Mouse (Mus musculus): ENCODE data around the gene Cfdp1. TPM values are rescaled to one million over a fixed set of nuclear protein-coding genes. Genes with fewer than 3 reads are reported as not detected.

The Cfdp1 gene
- 0.20 and 0.54 TPM in 2 replicates for polyA plus RNA-seq (2012; rRNA removed; ENCODE audit: low replicate concordance)

GRCm38 (mm10) chr8:111853861-111854501 lies at the start of gene Cfdp1:
Cfdp1 (minus strand) TSS chr8:111854291.

GRCm38 (mm10) chr8:111876355-111876948 lies 22.4 kb upstream of the Cfdp1 start, which contains the start of gene Tmem170:
Tmem170 (minus strand) TSS chr8:111876750.

GRCm38 (mm10) chr8:111743792-111744696 lies 110.0 kb downstream of the Cfdp1 start, which contains the start of gene Bcar1:
Bcar1 (minus strand) TSS chr8:111743809.

Other genes with a start within 250 kb of the Cfdp1 start
- gene Ldhd, start 223.9 kb downstream of the Cfdp1 start, polyA plus RNA-seq (2012; rRNA removed; ENCODE audit: low replicate concordance) = 4.1 and 13.0 TPM in 2 replicates
- 1.4 and 3.8 TPM in 2 replicates for gene Zfp1, start 210.9 kb downstream of the Cfdp1 start, polyA plus RNA-seq (2012; rRNA removed; ENCODE audit: low replicate concordance)
- 54.5 and 33,096 TPM in 2 replicates for gene Ctrb1, start 163.3 kb downstream of the Cfdp1 start, polyA plus RNA-seq (2012; rRNA removed; ENCODE audit: low replicate concordance)
- 107 and 191 TPM in 2 replicates for gene Bcar1, start 110.5 kb downstream of the Cfdp1 start, polyA plus RNA-seq (2012; rRNA removed; ENCODE audit: low replicate concordance)
- 2.4 and 5.3 TPM in 2 replicates for gene Tmem170, start 22.5 kb upstream of the Cfdp1 start, polyA plus RNA-seq (2012; rRNA removed; ENCODE audit: low replicate concordance)
- 0.15 and 0.17 TPM in 2 replicates for gene Chst5, start 56.2 kb upstream of the Cfdp1 start, polyA plus RNA-seq (2012; rRNA removed; ENCODE audit: low replicate concordance)
- 0.92 and 1.2 TPM in 2 replicates for gene Tmem231, start 79.6 kb upstream of the Cfdp1 start, polyA plus RNA-seq (2012; rRNA removed; ENCODE audit: low replicate concordance)
- 8.8 and 11.4 TPM in 2 replicates for gene Gabarapl2, start 86.4 kb upstream of the Cfdp1 start, polyA plus RNA-seq (2012; rRNA removed; ENCODE audit: low replicate concordance)
- 0.52 and 1.1 TPM in 2 replicates for gene Adat1, start 138.0 kb upstream of the Cfdp1 start, polyA plus RNA-seq (2012; rRNA removed; ENCODE audit: low replicate concordance)
- gene Kars, start 157.0 kb upstream of the Cfdp1 start, polyA plus RNA-seq (2012; rRNA removed; ENCODE audit: low replicate concordance) = 19.8 and 22.3 TPM in 2 replicates
- 4.5 and 5.8 TPM in 2 replicates for gene Terf2ip, start 157.1 kb upstream of the Cfdp1 start, polyA plus RNA-seq (2012; rRNA removed; ENCODE audit: low replicate concordance)
- not detected in 2 replicates for gene Gm6793, start 160.7 kb upstream of the Cfdp1 start, polyA plus RNA-seq (2012; rRNA removed; ENCODE audit: low replicate concordance)

All from duodenum, adult 2 months (tissue).